Comparison of ENCODE assay signal across 9 mouse cellular contexts in genomic region chr14:24983279-24983678, GRCm38 (mm10).
DNase-seq lines count a peak whose midpoint lies in the region; ATAC-seq and TF ChIP-seq lines count a peak whose summit lies in the region.
"Had no signal": no experiment of that assay in that cellular context is flagged by ENCODE, and none has a peak within 500 bp of the region (broad histone marks: within the 10 kb centered on the region; RNA-seq: fewer than 3 reads in every experiment).

No protein-coding gene starts in this region.

- no peak overlapping the region for H3K9ac ChIP-seq in heart, adult 2 months (ENCODE audit: low read depth, low read length)
- no peak overlapping the region for H3K9ac ChIP-seq in liver, postnatal 0 days (replicated peaks)

- no peak overlapping the region for H3K4me3 ChIP-seq in heart, adult 2 months
- H3K4me3 ChIP-seq in liver, postnatal 0 days (ENCODE audit: low read depth, low read length) = no peak overlapping the region

- intact Hi-C loops in heart, adult 2 months (cut with DNase I) = no loop called here

- no peaks in the 10 kb centered on the region for H3K27me3 ChIP-seq in heart, adult 2 months (ENCODE audit: control insufficient read depth, insufficient read depth, low read length)
- H3K27me3 ChIP-seq in liver, postnatal 0 days (ENCODE audit: insufficient read depth, low read length) = no peaks in the 10 kb centered on the region

- no peak for DNase-seq in heart, adult 2 months
- no peak for DNase-seq in heart, adult 8-10 months (ENCODE audit: low spot score)
- DNase-seq in 3134 (ENCODE audit: extremely low read depth, insufficient read length, low spot score) = peak; percentile 19
- DNase-seq in ZHBTc4 (ENCODE audit: low read depth, low spot score) = peak; percentile 75
- peak; percentile 34 for DNase-seq in liver, postnatal 0 days
- no peak for DNase-seq in urinary bladder, postnatal 4 days (ENCODE audit: low spot score in 2 of 2)
- no peak for DNase-seq in layer of hippocampus, adult 9-10 months (ENCODE audit: low spot score)
- no peak for DNase-seq in gastrocnemius, postnatal 4 days (ENCODE audit: low spot score in 2 of 2)

- peak; percentile 48 for TF ChIP-seq CTCF in heart, adult 2 months (IDR thresholded peaks at IDR 0.05)
- peak; percentile 60 for TF ChIP-seq CTCF in liver, postnatal 0 days (IDR thresholded peaks at IDR 0.05; ENCODE audit: low read depth)

- no peaks in the 10 kb centered on the region for H3K36me3 ChIP-seq in heart, adult 2 months (ENCODE audit: control insufficient read depth, insufficient read depth, low read length)
- H3K36me3 ChIP-seq in liver, postnatal 0 days (replicated peaks; ENCODE audit: insufficient read depth, low read length) = no peaks in the 10 kb centered on the region

- no peaks in the 10 kb centered on the region for H3K9me3 ChIP-seq in liver, postnatal 0 days (ENCODE audit: low read length)

- H3K4me2 ChIP-seq in liver, postnatal 0 days (ENCODE audit: low read depth, low read length) = no peak overlapping the region

- H3K27ac ChIP-seq in heart, adult 2 months = no peak overlapping the region
- H3K27ac ChIP-seq in liver, postnatal 0 days (ENCODE audit: low read depth) = no peak overlapping the region
- H3K27ac ChIP-seq: macrophage had no signal

- no peaks in the 10 kb centered on the region for H3K79me2 ChIP-seq in heart, adult 2 months (replicated peaks; ENCODE audit: control insufficient read depth, insufficient read depth, low read length)

- TF ChIP-seq EP300 in heart, adult 2 months (IDR thresholded peaks at IDR 0.05; ENCODE audit: insufficient read depth, low read depth, low read length) = no peak
- TF ChIP-seq EP300 in liver, postnatal 0 days (IDR thresholded peaks at IDR 0.05; ENCODE audit: low read depth) = no peak

- TF ChIP-seq POLR2A in heart, adult 2 months (IDR thresholded peaks at IDR 0.05; ENCODE audit: insufficient read depth, low read depth, low read length) = no peak

- H3K4me1 ChIP-seq in heart, adult 2 months (ENCODE audit: control insufficient read depth, insufficient read depth, low read length) = no peaks in the 10 kb centered on the region
- H3K4me1 ChIP-seq in liver, postnatal 0 days (ENCODE audit: insufficient read depth) = no peaks in the 10 kb centered on the region

- no peak for ATAC-seq in liver, postnatal 0 days

Comparison
In these comparisons a context has a peak if more than half of its experiments do, and no peak if none do; other contexts are left out.
1. DNase-seq: peak in 3134 (single experiment), ZHBTc4 (single experiment) and liver, postnatal 0 days (single experiment); none in heart, adult 2 months (0 of 2), heart, adult 8-10 months (single experiment), urinary bladder, postnatal 4 days (0 of 2), layer of hippocampus, adult 9-10 months (single experiment) and gastrocnemius, postnatal 4 days (0 of 2).